Mouse (Mus musculus) kidney, postnatal 0 days (tissue): Measurements from ENCODE around the gene Gspt2. TPM values are rescaled to one million over a fixed set of nuclear protein-coding genes. Genes with fewer than 3 reads are reported as not detected.
"Not testable (repeated sequence)": the region's sequence is repeated elsewhere in the genome, so short reads cannot be mapped to it uniquely, and the experiment has no call there.

ENCODE experiments used
- ATAC-seq: fragments of 200-750 bp; cut with Nextera tagmentation; replicated peaks from 2 replicates; pipeline ENCODE4 v1.8.0; 2017; ENCODE audit warnings: low read depth, moderate number of reproducible peaks, moderate TSS enrichment, moderate library complexity; ENCODE audit not compliant: low FRiP score
- DNase-seq: peaks from one replicate; pipeline ENCODE4 v3.0.0-alpha.2; 2016; ENCODE audit warnings: low spot score
- H3K27ac ChIP-seq: fragments of 300-500 bp; sonication (generic); 2 replicates; pipeline ENCODE4 v1.5.1; 2014; ENCODE audit warnings: mild to moderate bottlenecking
- H3K27me3 ChIP-seq: fragments of 300-500 bp; sonication (generic); 2 replicates; pipeline ENCODE4 v1.6.1; 2014; ENCODE audit warnings: low read length, mixed read lengths; ENCODE audit not compliant: insufficient read depth
- H3K36me3 ChIP-seq: fragments of 300-500 bp; sonication (generic); 2 replicates; pipeline ENCODE4 v1.6.1; 2014; ENCODE audit warnings: low read length, mixed read lengths; ENCODE audit not compliant: insufficient read depth
- H3K4me1 ChIP-seq: fragments of 300-500 bp; sonication (generic); replicated peaks from 2 replicates; pipeline ENCODE4 v1.6.1; 2014; ENCODE audit warnings: antibody characterized with exemption, low read length, mixed read lengths; ENCODE audit not compliant: insufficient read depth
- H3K4me2 ChIP-seq: fragments of 300-500 bp; sonication (generic); 2 replicates; pipeline ENCODE4 v1.6.1; 2014; ENCODE audit warnings: mild to moderate bottlenecking, low read length, moderate library complexity, mixed read lengths
- H3K4me3 ChIP-seq: fragments of 300-500 bp; sonication (generic); replicated peaks from 2 replicates; pipeline ENCODE4 v1.5.1; 2014; ENCODE audit warnings: low read depth, low read length
- H3K9ac ChIP-seq: fragments of 300-500 bp; sonication (generic); 2 replicates; pipeline ENCODE4 v1.6.1; 2014; ENCODE audit warnings: low read depth, low read length
- H3K9me3 ChIP-seq: fragments of 300-500 bp; sonication (generic); replicated peaks from 2 replicates; pipeline ENCODE4 v1.6.1; 2016; ENCODE audit warnings: low read length, inconsistent platforms, mixed read lengths
- CTCF ChIP-seq: IDR thresholded peaks from 2 replicates; pipeline ENCODE4 v1.5.1; 2016; ENCODE audit warnings: antibody characterized with exemption, low read depth, mild to moderate bottlenecking, moderate library complexity
- WGBS: fragments of 180-500 bp; shearing (Covaris S2); extraction: QIAGEN DNeasy Blood & Tissue Kit; methylation state at CpG from one replicate; pipeline ENCODE4 v1.1.7; 2014; 5-methylcytosine and 5-hydroxymethylcytosine counted together
- polyA plus RNA-seq: library from polyadenylated mRNA; unstranded; fragments of >200 nt; fragmentation: Nextera tagmentation; extraction: Ambion mirVana; gene quantifications from 2 replicates; pipeline ENCODE4 v1.2.1, GENCODE M21; 2015

Gene Gspt2
- polyA plus RNA-seq, 1 experiment from 2014 or later = 3.8 TPM

DNA sequence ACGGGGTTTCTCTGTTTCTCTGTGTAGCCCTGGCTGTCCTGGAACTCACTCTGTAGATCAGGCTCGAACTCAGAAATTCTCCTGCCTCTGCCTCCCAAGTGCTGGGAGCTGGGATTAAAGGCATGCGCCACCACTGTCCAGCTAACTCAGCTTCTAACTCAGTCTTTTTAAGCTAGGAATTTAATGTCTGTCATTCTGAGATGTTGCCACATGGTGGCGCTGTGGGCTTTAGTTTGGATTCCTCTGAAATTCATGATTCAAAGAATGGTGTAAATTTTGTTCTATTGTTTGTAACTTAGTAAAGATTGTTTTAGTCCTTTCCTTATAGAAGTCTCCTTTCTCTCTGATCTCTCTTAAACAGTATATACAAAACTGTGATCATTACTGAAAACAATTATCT, 39.1 kb downstream of the Gspt2 start:
- Histone ChIP-seq H3K9ac (no peak overlapping the region), H3K4me3 (no peak overlapping the region), H3K9me3 (no peaks in the 10 kb centered on the region), H3K4me1 (no peaks in the 10 kb centered on the region), H3K27me3 (no peaks in the 10 kb centered on the region), H3K36me3 (no peaks in the 10 kb centered on the region), H3K4me2 (no peak overlapping the region), H3K27ac (no peak overlapping the region)
- peak; percentile 50 for DNase-seq
- peak; percentile 72 for TF ChIP-seq CTCF
- 50% methylated on average over 4 of the region's 4 CpGs for WGBS
- no peak for ATAC-seq

DNA sequence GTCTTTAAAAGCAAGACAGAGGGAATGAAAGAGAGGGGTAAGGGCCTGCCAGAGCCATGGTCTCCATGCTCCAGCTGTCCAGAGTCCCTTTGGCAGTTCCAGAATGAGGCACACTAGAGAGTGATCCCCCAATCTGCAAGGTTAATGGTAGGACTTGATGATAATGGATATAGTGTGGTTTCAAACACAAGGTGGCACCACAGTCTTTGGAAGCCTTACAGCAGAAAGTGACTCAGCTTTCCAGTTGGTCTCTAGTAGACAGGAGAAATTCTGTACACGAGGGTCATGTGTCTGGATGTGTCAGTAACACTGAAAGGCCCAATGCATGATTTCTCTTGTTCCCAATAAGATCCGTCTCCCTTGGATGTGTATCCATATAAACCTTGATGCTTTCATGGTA, 45.7 kb downstream of the Gspt2 start:
- not testable (repeated sequence) for H3K27me3 ChIP-seq, H3K4me3 ChIP-seq, H3K9ac ChIP-seq, H3K4me2 ChIP-seq, H3K36me3 ChIP-seq, H3K27ac ChIP-seq, ATAC-seq, H3K9me3 ChIP-seq, H3K4me1 ChIP-seq, DNase-seq
- no CpG with 5 or more reads among the region's 2 CpGs for WGBS

- H3K27me3 ChIP-seq, DNase-seq, H3K4me2 ChIP-seq, H3K27ac ChIP-seq, H3K9me3 ChIP-seq, H3K4me3 ChIP-seq, H3K4me1 ChIP-seq, H3K9ac ChIP-seq, H3K36me3 ChIP-seq: not testable (repeated sequence)
- peak; percentile 77 for ATAC-seq
- WGBS = 82% methylated on average over 4 of the region's 5 CpGs
These were observed 53.7 kb downstream of the Gspt2 start for GRCm38 (mm10) chrX:94689593-94689992.

Other genes with a start within 250 kb of the Gspt2 start
- gene Maged1, start 93.9 kb upstream of the Gspt2 start, polyA plus RNA-seq = 364 and 400 TPM in 2 replicates
- 1.8 and 2.1 TPM in 2 replicates for gene Zxdb, start 88.5 kb downstream of the Gspt2 start, polyA plus RNA-seq